Mouse (Mus musculus): ENCODE measurements at regions not wholly inside any gene's neighbourhood (a gene's known extent, or its start where the extent isn't known, plus 50 kb on each side); places are given as distances from the start of the nearest gene placed in this dataset.

GRCm38 (mm10) chr10:111815821-111816599 is 156.5 kb upstream of the Krr1 start:
- no peak for TF ChIP-seq CTCF (IDR thresholded peaks at IDR 0.05)
- TF ChIP-seq EP300 (IDR thresholded peaks at IDR 0.05), result no peak

Data from lung, postnatal 0 days (tissue).